Mouse (Mus musculus) embryonic facial prominence, embryonic 11.5 days (tissue): Measurements from ENCODE around the gene Lmo7. TPM values are rescaled to one million over a fixed set of nuclear protein-coding genes. Genes with fewer than 3 reads are reported as not detected.

ENCODE experiments used
- ATAC-seq: fragments of 200-750 bp; cut with Nextera tagmentation; replicated peaks from 2 replicates; pipeline ENCODE4 v1.8.0; 2017; ENCODE audit warnings: low read depth; ENCODE audit not compliant: insufficient number of reproducible peaks, low FRiP score, low TSS enrichment
- DNase-seq: peaks from one replicate; pipeline ENCODE4 v3.0.0-alpha.2; 2015; ENCODE audit warnings: low spot score
- H3K27ac ChIP-seq: fragments of 300-500 bp; sonication (generic); replicated peaks from 2 replicates; pipeline ENCODE4 v1.5.1; 2014; ENCODE audit warnings: mild to moderate bottlenecking, low read depth, low read length, control low read depth
- H3K27me3 ChIP-seq: fragments of 300-500 bp; sonication (generic); 2 replicates; pipeline ENCODE4 v1.6.1; 2014; ENCODE audit warnings: mild to moderate bottlenecking, low read length, moderate library complexity, mixed read lengths; ENCODE audit not compliant: control insufficient read depth, insufficient read depth
- H3K36me3 ChIP-seq: fragments of 300-500 bp; sonication (generic); replicated peaks from 2 replicates; pipeline ENCODE4 v1.6.1; 2014; ENCODE audit warnings: low read depth, mild to moderate bottlenecking, low read length, moderate library complexity, mixed read lengths; ENCODE audit not compliant: control insufficient read depth, insufficient read depth
- H3K4me1 ChIP-seq: fragments of 300-500 bp; sonication (generic); 2 replicates; pipeline ENCODE4 v1.6.1; 2014; ENCODE audit warnings: low read length, mixed read lengths; ENCODE audit not compliant: control insufficient read depth, insufficient read depth
- H3K4me2 ChIP-seq: fragments of 300-500 bp; sonication (generic); 2 replicates; pipeline ENCODE4 v1.6.1; 2014; ENCODE audit warnings: low read depth, mild to moderate bottlenecking, control low read depth, low read length, moderate library complexity
- H3K4me3 ChIP-seq: fragments of 300-500 bp; sonication (generic); 2 replicates; pipeline ENCODE4 v1.5.1; 2014; ENCODE audit warnings: low read depth, low read length, control low read depth
- H3K9ac ChIP-seq: fragments of 300-500 bp; sonication (generic); replicated peaks from 2 replicates; pipeline ENCODE4 v1.6.1; 2014; ENCODE audit warnings: mild to moderate bottlenecking, control low read depth, low read length
- H3K9me3 ChIP-seq: fragments of 300-500 bp; sonication (generic); replicated peaks from 2 replicates; pipeline ENCODE4 v1.6.1; 2016; ENCODE audit warnings: mild to moderate bottlenecking, low read length, inconsistent platforms, mixed read lengths; ENCODE audit not compliant: control insufficient read depth
- WGBS: fragments of 180-500 bp; shearing (Covaris S2); extraction: QIAGEN DNeasy Blood & Tissue Kit; methylation state at CpG from one replicate; pipeline ENCODE4 v1.1.7; 2014; 5-methylcytosine and 5-hydroxymethylcytosine counted together
- polyA plus RNA-seq: library from polyadenylated mRNA; unstranded; fragments of >200 nt; fragmentation: Nextera tagmentation; extraction: Ambion mirVana; gene quantifications from 2 replicates; pipeline ENCODE4 v1.2.1, GENCODE M21; 2014

Gene Lmo7
- polyA plus RNA-seq, 1 experiment from 2014 or later = 6.7 TPM

- DNase-seq (no peak), ATAC-seq (no peak)
- H3K4me2 ChIP-seq = no peak overlapping the region
- 63% methylated on average over 4 of the region's 4 CpGs for WGBS
- no peaks in the 10 kb centered on the region for H3K9me3 ChIP-seq
- H3K36me3 ChIP-seq = no peaks in the 10 kb centered on the region
- no peaks in the 10 kb centered on the region for H3K27me3 ChIP-seq
- H3K4me1 ChIP-seq = no peaks in the 10 kb centered on the region
- no peak overlapping the region for H3K27ac ChIP-seq
- H3K9ac ChIP-seq = no peak overlapping the region
- H3K4me3 ChIP-seq = no peak overlapping the region
Observed at GRCm38 (mm10) chr14:101853722-101854121, 124.0 kb downstream of the Lmo7 start.

DNA sequence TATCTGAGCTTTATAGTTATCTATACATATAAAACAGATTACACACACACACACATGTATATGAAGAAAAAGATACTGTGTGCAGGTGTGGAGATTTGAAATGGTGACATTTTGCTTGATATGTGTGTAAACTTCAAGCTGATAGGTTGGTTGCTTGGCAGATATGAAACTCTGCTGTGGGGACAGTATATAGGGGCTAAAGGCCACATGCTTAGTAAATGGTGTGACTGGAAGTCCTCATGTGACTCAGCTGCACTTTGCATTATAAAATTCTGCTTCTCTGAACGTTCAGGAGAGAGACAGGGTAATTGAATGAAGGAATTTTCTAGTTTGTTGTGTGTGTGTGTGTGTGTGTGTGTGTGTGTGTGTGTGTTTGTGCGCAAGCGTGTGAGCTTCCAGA lies 124.5 kb downstream of the Lmo7 start:
- Histone ChIP-seq H3K4me3 (no peak overlapping the region), H3K27me3 (no peaks in the 10 kb centered on the region), H3K9ac (no peak overlapping the region), H3K36me3 (no peaks in the 10 kb centered on the region), H3K4me2 (no peak overlapping the region), H3K4me1 (no peaks in the 10 kb centered on the region), H3K9me3 (no peaks in the 10 kb centered on the region), H3K27ac (no peak overlapping the region)
- ATAC-seq (no peak), DNase-seq (no peak)
- WGBS = 85% methylated on average over 3 of the region's 3 CpGs

DNA sequence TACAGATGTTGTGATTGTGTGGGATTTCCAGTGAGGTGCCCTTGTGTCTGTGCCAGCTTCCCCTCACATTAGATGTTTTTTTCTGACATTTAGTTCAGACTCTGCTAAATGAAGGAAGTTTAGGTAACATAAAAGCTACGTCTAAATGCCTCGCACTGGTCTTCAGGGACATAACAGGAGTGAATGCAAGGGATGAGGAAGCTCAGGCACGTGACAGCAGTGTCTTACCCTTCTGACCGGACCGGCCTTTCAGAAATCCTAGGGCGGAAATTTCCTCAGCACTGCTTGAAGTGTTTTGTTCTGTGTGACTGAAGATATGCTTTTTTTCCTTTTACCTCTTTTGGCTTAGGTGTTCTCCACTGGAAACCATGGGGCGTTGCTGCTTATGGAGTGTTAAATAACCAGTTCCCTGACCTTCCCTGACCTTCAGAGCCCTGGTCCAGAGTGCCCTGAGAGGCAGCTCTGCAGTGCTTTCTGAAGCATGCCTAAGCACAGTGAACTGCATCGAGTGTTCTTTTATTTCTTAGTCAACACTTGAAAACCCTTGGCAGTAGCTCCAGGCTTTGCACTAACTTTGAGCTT lies 129.6 kb downstream of the Lmo7 start:
- Histone ChIP-seq H3K27me3 (no peaks in the 10 kb centered on the region), H3K9me3 (no peaks in the 10 kb centered on the region), H3K4me1 (no peaks in the 10 kb centered on the region), H3K36me3 (no peaks in the 10 kb centered on the region), H3K4me2 (no peak overlapping the region), H3K4me3 (no peak overlapping the region), H3K9ac (no peak overlapping the region), H3K27ac (no peak overlapping the region)
- WGBS = 56% methylated on average over 8 of the region's 8 CpGs
- DNase-seq (no peak), ATAC-seq (no peak)

- no peaks in the 10 kb centered on the region for H3K4me1 ChIP-seq
- H3K4me2 ChIP-seq = no peak overlapping the region
- no peak for ATAC-seq
- H3K36me3 ChIP-seq = no peaks in the 10 kb centered on the region
- no peaks in the 10 kb centered on the region for H3K27me3 ChIP-seq
- no peaks in the 10 kb centered on the region for H3K9me3 ChIP-seq
- no peak overlapping the region for H3K27ac ChIP-seq
- H3K9ac ChIP-seq = no peak overlapping the region
- no peak overlapping the region for H3K4me3 ChIP-seq
- DNase-seq = no peak
- 57% methylated on average over 3 of the region's 3 CpGs for WGBS
Observed at GRCm38 (mm10) chr14:101862088-101862487, 132.3 kb downstream of the Lmo7 start.

DNA sequence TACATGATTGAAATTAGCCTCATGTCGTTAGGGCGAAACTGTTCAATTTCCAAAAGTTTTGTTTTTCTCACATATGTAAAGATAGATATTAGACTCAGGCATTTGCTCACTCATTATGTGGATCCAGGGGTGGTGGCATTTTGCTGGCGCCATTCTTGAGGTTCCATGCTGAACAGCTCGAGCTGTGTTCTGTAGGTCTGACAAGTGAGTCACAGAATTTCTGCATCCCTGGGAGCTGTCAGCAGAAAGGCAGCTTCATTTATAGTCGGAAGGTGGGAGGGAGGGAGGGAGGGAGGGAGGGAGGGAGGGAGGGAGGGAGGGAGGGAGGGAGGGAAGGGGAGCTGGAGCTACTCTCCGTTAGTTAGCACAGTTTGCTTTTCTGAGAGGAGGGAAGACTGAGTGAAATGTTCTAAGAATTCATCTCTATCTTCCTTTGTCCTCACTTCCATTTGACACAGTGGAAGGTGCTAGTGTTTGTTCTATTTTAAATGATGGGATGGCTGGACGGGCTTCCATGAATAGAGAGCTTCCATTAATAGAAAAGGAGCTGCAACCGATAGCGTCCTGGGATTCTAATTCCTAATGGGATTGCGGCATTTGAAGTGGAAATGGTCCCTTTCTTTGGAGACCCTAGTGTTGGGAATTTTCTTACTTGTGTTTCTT lies 137.4 kb downstream of the Lmo7 start:
- Histone ChIP-seq H3K4me1 (no peaks in the 10 kb centered on the region), H3K36me3 (no peaks in the 10 kb centered on the region), H3K4me2 (no peak overlapping the region), H3K27me3 (no peaks in the 10 kb centered on the region), H3K9me3 (no peaks in the 10 kb centered on the region), H3K27ac (no peak overlapping the region), H3K9ac (no peak overlapping the region), H3K4me3 (no peak overlapping the region)
- DNase-seq = no peak
- ATAC-seq = no peak
- WGBS = 72% methylated on average over 9 of the region's 10 CpGs

DNA sequence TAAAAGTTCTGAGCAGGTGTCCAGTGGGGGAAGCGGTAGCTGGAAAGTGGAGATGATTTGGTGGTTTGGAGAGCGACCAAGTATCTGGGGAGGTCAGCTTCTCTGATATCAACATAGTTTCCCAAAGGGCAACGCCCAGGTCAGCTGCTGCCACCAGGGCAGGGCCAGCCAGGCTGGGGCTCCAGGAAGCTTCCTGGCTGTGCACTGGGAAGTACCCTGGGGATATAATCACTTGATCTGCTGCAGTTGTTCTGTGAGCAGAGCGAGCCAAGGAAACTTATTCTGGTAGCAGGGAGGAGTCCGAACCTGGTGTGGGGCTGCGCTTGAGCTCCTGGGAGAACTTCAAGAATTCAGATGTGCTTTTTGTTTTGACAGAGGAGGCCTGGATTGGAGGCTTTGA lies 139.4 kb downstream of the Lmo7 start:
- no peak for DNase-seq
- WGBS = 60% methylated on average over 6 of the region's 6 CpGs
- no peaks in the 10 kb centered on the region for H3K4me1 ChIP-seq
- H3K36me3 ChIP-seq = no peaks in the 10 kb centered on the region
- no peak overlapping the region for H3K4me3 ChIP-seq
- H3K9ac ChIP-seq = no peak overlapping the region
- no peak overlapping the region for H3K4me2 ChIP-seq
- H3K27me3 ChIP-seq = no peaks in the 10 kb centered on the region
- no peak for ATAC-seq
- H3K27ac ChIP-seq = no peak overlapping the region
- no peaks in the 10 kb centered on the region for H3K9me3 ChIP-seq

DNA sequence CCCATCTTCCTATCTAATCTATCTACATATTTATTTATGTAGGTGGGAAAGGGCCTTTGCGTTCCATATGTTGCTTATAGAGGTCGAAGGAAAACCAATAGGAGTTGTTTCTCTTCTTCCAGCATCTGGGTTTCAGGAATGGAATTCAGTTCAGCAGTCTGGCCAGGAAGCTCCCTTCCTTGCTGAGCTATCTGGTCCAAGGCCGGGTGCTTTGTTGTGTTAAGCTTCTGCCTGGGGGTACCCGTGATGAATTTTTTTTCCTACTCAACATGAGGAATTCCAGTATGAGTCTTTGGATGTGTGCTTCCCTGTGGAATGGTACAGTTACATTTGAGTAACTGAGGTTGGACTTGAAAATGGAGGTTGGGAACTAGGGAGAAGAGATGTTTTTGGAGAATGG lies 139.9 kb downstream of the Lmo7 start:
- no peaks in the 10 kb centered on the region for H3K36me3 ChIP-seq
- WGBS = 64% methylated on average over 4 of the region's 4 CpGs
- no peak for DNase-seq
- no peaks in the 10 kb centered on the region for H3K27me3 ChIP-seq
- H3K9me3 ChIP-seq = no peaks in the 10 kb centered on the region
- no peak overlapping the region for H3K4me3 ChIP-seq
- no peaks in the 10 kb centered on the region for H3K4me1 ChIP-seq
- no peak overlapping the region for H3K27ac ChIP-seq
- no peak overlapping the region for H3K4me2 ChIP-seq
- no peak for ATAC-seq
- no peak overlapping the region for H3K9ac ChIP-seq

GRCm38 (mm10) chr14:101870171-101870902 lies 140.6 kb downstream of the Lmo7 start:
- H3K27me3 ChIP-seq = no peaks in the 10 kb centered on the region
- no peak for ATAC-seq
- WGBS = 64% methylated on average over 9 of the region's 9 CpGs
- no peak overlapping the region for H3K9ac ChIP-seq
- DNase-seq = no peak
- H3K36me3 ChIP-seq = no peaks in the 10 kb centered on the region
- H3K27ac ChIP-seq = no peak overlapping the region
- no peaks in the 10 kb centered on the region for H3K9me3 ChIP-seq
- H3K4me2 ChIP-seq = no peak overlapping the region
- H3K4me1 ChIP-seq = no peaks in the 10 kb centered on the region
- no peak overlapping the region for H3K4me3 ChIP-seq
